In the genomic region with DNA sequence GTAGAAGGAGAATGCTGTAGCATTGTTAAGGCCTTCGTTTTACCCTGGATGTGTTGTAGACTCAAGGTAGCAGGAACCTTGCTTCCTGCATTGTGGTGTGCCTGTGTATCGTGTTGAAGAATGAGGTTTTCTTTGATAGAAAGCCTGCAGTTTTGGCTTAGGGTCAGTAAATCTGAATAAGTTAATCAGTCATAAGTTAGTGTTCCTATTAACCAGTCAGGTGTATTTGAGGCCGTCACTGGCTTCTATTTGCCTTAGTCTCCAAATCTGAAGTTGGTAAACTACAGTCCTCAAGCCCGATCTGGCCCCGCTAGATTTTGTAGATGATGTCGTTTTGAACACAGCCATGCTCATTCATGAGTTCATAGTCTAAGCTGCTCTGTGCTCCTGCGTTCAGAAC, we compare ENCODE assay signal across 21 mouse cellular contexts. TPM values are rescaled to one million over a fixed set of nuclear protein-coding genes. Genes with fewer than 3 reads are reported as not detected.
A peak's percentile ranks its signal among the peaks of the same experiment; 100 is the strongest.
DNase-seq lines count a peak whose midpoint lies in the region; ATAC-seq and TF ChIP-seq lines count a peak whose summit lies in the region.
"Had no signal": no experiment of that assay in that cellular context is flagged by ENCODE, and none has a peak within 500 bp of the region (broad histone marks: within the 10 kb centered on the region; RNA-seq: fewer than 3 reads in every experiment).

No protein-coding gene starts in this region.

- H3K36me3 ChIP-seq in kidney, adult 2 months (ENCODE audit: control insufficient read depth, insufficient read depth, low read length), result no peaks in the 10 kb centered on the region
- H3K36me3 ChIP-seq in kidney, embryonic 16.5 days (ENCODE audit: insufficient read depth, low read length), result no peaks in the 10 kb centered on the region
- H3K36me3 ChIP-seq: embryonic facial prominence, embryonic 13.5 days; embryonic facial prominence, embryonic 15.5 days; forebrain, embryonic 10.5 days; forebrain, embryonic 12.5 days had no signal

- H3K27ac ChIP-seq in kidney, adult 2 months (ENCODE audit: insufficient read depth, low read depth, low read length), result peak overlapping the region; percentile 27; the same call in 1 of the 2 replicates
- no peak overlapping the region for H3K27ac ChIP-seq in kidney, embryonic 16.5 days (ENCODE audit: low read length)
- H3K27ac ChIP-seq: embryonic facial prominence, embryonic 13.5 days; embryonic facial prominence, embryonic 15.5 days; forebrain, embryonic 10.5 days; forebrain, embryonic 12.5 days had no signal

- peak; percentile 72 for DNase-seq in kidney, adult 2 months
- DNase-seq in kidney, adult 9 months, result peak; percentile 78
- no peak for DNase-seq in kidney, postnatal 4 days
- DNase-seq: adrenal gland, adult 2 months; adrenal gland, postnatal 10 days; adrenal gland, postnatal 25 days; cerebellum, adult 11 months; cerebellum, adult 18-20 months; cerebellum, adult 8-10 months; cerebellum, adult 9-11 months; cerebellum, postnatal 14 days; cerebellum, postnatal 36 days; embryo, embryonic 11 days had no signal

- no peak overlapping the region for H3K4me2 ChIP-seq in kidney, embryonic 16.5 days (replicated peaks; ENCODE audit: low read depth, low read length)
- H3K4me2 ChIP-seq: embryonic facial prominence, embryonic 13.5 days; embryonic facial prominence, embryonic 15.5 days; forebrain, embryonic 12.5 days had no signal

- WGBS in kidney, adult 2 months, result 46% methylated on average over 7 of the region's 7 CpGs
- 76% methylated on average over 7 of the region's 7 CpGs for WGBS in kidney, embryonic 16.5 days

- no peak overlapping the region for H3K9ac ChIP-seq in kidney, embryonic 16.5 days (replicated peaks; ENCODE audit: low read length)
- H3K9ac ChIP-seq: embryonic facial prominence, embryonic 13.5 days; embryonic facial prominence, embryonic 15.5 days; forebrain, embryonic 12.5 days had no signal

- H3K4me1 ChIP-seq in kidney, adult 2 months (ENCODE audit: control insufficient read depth, insufficient read depth, low read length), result peaks cover 27% of the 10 kb centered on the region
- H3K4me1 ChIP-seq in kidney, embryonic 16.5 days (ENCODE audit: insufficient read depth, low read length), result peaks cover 3% of the 10 kb centered on the region; the same call in 1 of the 2 replicates
- H3K4me1 ChIP-seq: forebrain, embryonic 12.5 days had no signal

- no peaks in the 10 kb centered on the region for H3K27me3 ChIP-seq in kidney, adult 2 months (replicated peaks; ENCODE audit: control insufficient read depth, insufficient read depth, low read length)
- H3K27me3 ChIP-seq in kidney, embryonic 16.5 days (ENCODE audit: insufficient read depth, low read length), result no peaks in the 10 kb centered on the region
- H3K27me3 ChIP-seq: embryonic facial prominence, embryonic 13.5 days; embryonic facial prominence, embryonic 15.5 days; forebrain, embryonic 12.5 days had no signal

- TF ChIP-seq POLR2A in kidney, adult 2 months (IDR thresholded peaks at IDR 0.05; ENCODE audit: low read depth, low read length), result no peak

- ATAC-seq in kidney, embryonic 16.5 days (ENCODE audit: low FRiP score, low TSS enrichment), result no peak
- ATAC-seq: forebrain, embryonic 14.5 days; forebrain, embryonic 16.5 days had no signal

- H3K4me3 ChIP-seq in kidney, adult 2 months (ENCODE audit: insufficient read depth, low read depth, low read length), result no peak overlapping the region
- H3K4me3 ChIP-seq in kidney, embryonic 16.5 days (ENCODE audit: low read length), result no peak overlapping the region
- H3K4me3 ChIP-seq: embryonic facial prominence, embryonic 13.5 days; embryonic facial prominence, embryonic 15.5 days; erythroblast, embryonic 14.5 days; forebrain, embryonic 10.5 days; forebrain, embryonic 12.5 days had no signal

- H3K9me3 ChIP-seq in kidney, embryonic 16.5 days (ENCODE audit: low read length), result no peaks in the 10 kb centered on the region
- H3K9me3 ChIP-seq: embryonic facial prominence, embryonic 13.5 days; embryonic facial prominence, embryonic 15.5 days; forebrain, embryonic 10.5 days; forebrain, embryonic 12.5 days had no signal

- no peak for TF ChIP-seq CTCF in kidney, adult 2 months (conservative IDR thresholded peaks at IDR 0.05; ENCODE audit: insufficient read depth, insufficient read length, low read depth, low read length)

RNA-seq across cellular contexts. Expression of gene Edem3, which starts 58.4 kb away (rescaled TPM):
- polyA plus RNA-seq in kidney, adult 2 months (2012; rRNA removed), result 9.0 and 9.5 TPM in 2 replicates
- polyA plus RNA-seq in kidney, embryonic 16.5 days (2015; fragmentation: Nextera tagmentation; extraction: Ambion mirVana), result 16.6 and 17.0 TPM in 2 replicates

Comparison
In these comparisons a context has a peak if more than half of its experiments do, and no peak if none do; other contexts are left out.
1. DNase-seq: peak in kidney, adult 2 months (single experiment) and kidney, adult 9 months (single experiment); none in kidney, postnatal 4 days (0 of 2).